Mouse (Mus musculus): Measurements from ENCODE around the gene Glrx5. TPM values are rescaled to one million over a fixed set of nuclear protein-coding genes. Genes with fewer than 3 reads are reported as not detected.

The Glrx5 gene
- total RNA-seq (2022), result 100 to 1,000 TPM; 132 to 279 (median 202) TPM

- DNase-seq, result peak; percentile 100
Observed at GRCm38 (mm10) chr12:105032147-105032831, at the start of gene Glrx5. TSS of gene Glrx5 (plus strand) at chr12:105032688.

- DNase-seq, result no peak
Observed at GRCm38 (mm10) chr12:104983476-104983875, 49.0 kb upstream of the Glrx5 start.

- no peak for DNase-seq
Observed at GRCm38 (mm10) chr12:104985088-104985487, 47.4 kb upstream of the Glrx5 start.

- no peak for DNase-seq
Observed at GRCm38 (mm10) chr12:104986001-104986400, 46.5 kb upstream of the Glrx5 start.

GRCm38 (mm10) chr12:104986781-104987180 lies 45.7 kb upstream of the Glrx5 start:
- DNase-seq, result no peak

GRCm38 (mm10) chr12:104987936-104988335 lies 44.6 kb upstream of the Glrx5 start:
- DNase-seq, result no peak

GRCm38 (mm10) chr12:104990741-104991454 lies 41.6 kb upstream of the Glrx5 start:
- no peak for DNase-seq

- DNase-seq, result no peak
Observed at GRCm38 (mm10) chr12:104992123-104992741, 40.3 kb upstream of the Glrx5 start.

GRCm38 (mm10) chr12:104992838-104993237 lies 39.6 kb upstream of the Glrx5 start:
- DNase-seq, result no peak

GRCm38 (mm10) chr12:104995259-104995876 lies 37.1 kb upstream of the Glrx5 start:
- DNase-seq, result no peak

GRCm38 (mm10) chr12:104996012-104996728 lies 36.3 kb upstream of the Glrx5 start:
- DNase-seq, result no peak

- DNase-seq, result no peak
Observed at GRCm38 (mm10) chr12:104997159-104997558, 35.3 kb upstream of the Glrx5 start.

GRCm38 (mm10) chr12:104997641-104998293 lies 34.7 kb upstream of the Glrx5 start:
- DNase-seq, result no peak

- DNase-seq, result no peak
Observed at GRCm38 (mm10) chr12:104998541-104998940, 33.9 kb upstream of the Glrx5 start.

- no peak for DNase-seq
Observed at GRCm38 (mm10) chr12:104999171-104999570, 33.3 kb upstream of the Glrx5 start.

GRCm38 (mm10) chr12:105000487-105001283 lies 31.8 kb upstream of the Glrx5 start:
- DNase-seq, result peak; percentile 68

GRCm38 (mm10) chr12:105001317-105001716 lies 31.2 kb upstream of the Glrx5 start:
- no peak for DNase-seq

GRCm38 (mm10) chr12:105002340-105003132 lies 30.0 kb upstream of the Glrx5 start:
- no peak for DNase-seq

GRCm38 (mm10) chr12:105003158-105003557 lies 29.3 kb upstream of the Glrx5 start:
- DNase-seq, result no peak

- DNase-seq, result no peak
Observed at GRCm38 (mm10) chr12:105003715-105004114, 28.8 kb upstream of the Glrx5 start.

Measured in adrenal gland, adult 8-10 months (tissue).